Mouse (Mus musculus) embryonic facial prominence, embryonic 12.5 days (tissue): ENCODE data around the gene Oog4. TPM values are rescaled to one million over a fixed set of nuclear protein-coding genes. Genes with fewer than 3 reads are reported as not detected.
"Not testable (repeated sequence)": the region's sequence is repeated elsewhere in the genome, so short reads cannot be mapped to it uniquely, and the experiment has no call there.

Source experiments
- ATAC-seq: fragments of 200-750 bp; cut with Nextera tagmentation; 2 replicates; pipeline ENCODE4 v1.8.0; 2017; ENCODE audit not compliant: insufficient number of reproducible peaks, insufficient read depth, low FRiP score, low TSS enrichment
- H3K27ac ChIP-seq: fragments of 300-500 bp; sonication (generic); 2 replicates; pipeline ENCODE4 v1.5.1; 2016; ENCODE audit warnings: mild to moderate bottlenecking
- H3K27me3 ChIP-seq: fragments of 300-500 bp; sonication (generic); 2 replicates; pipeline ENCODE4 v1.6.1; 2016; ENCODE audit warnings: mild to moderate bottlenecking, moderate library complexity
- H3K36me3 ChIP-seq: fragments of 300-500 bp; sonication (generic); 2 replicates; pipeline ENCODE4 v1.6.1; 2016; ENCODE audit warnings: mild to moderate bottlenecking
- H3K4me1 ChIP-seq: fragments of 300-500 bp; sonication (generic); 2 replicates; pipeline ENCODE4 v1.6.1; 2016
- H3K4me2 ChIP-seq: fragments of 300-500 bp; sonication (generic); replicated peaks from 2 replicates; pipeline ENCODE4 v1.6.1; 2016; ENCODE audit warnings: mild to moderate bottlenecking, moderate library complexity
- H3K4me3 ChIP-seq: fragments of 300-500 bp; sonication (generic); 2 replicates; pipeline ENCODE4 v1.5.1; 2016; ENCODE audit warnings: mild to moderate bottlenecking
- H3K9ac ChIP-seq: fragments of 300-500 bp; sonication (generic); 2 replicates; pipeline ENCODE4 v1.6.1; 2016; ENCODE audit warnings: mild to moderate bottlenecking, moderate library complexity
- H3K9me3 ChIP-seq: fragments of 300-500 bp; sonication (generic); 2 replicates; pipeline ENCODE4 v1.6.1; 2016; ENCODE audit warnings: mild to moderate bottlenecking, moderate library complexity
- WGBS: fragments of 180-500 bp; shearing (Covaris S2); methylation state at CpG from one replicate; pipeline ENCODE4 v1.1.7; 2016; 5-methylcytosine and 5-hydroxymethylcytosine counted together
- polyA plus RNA-seq: library from polyadenylated mRNA; unstranded; fragments of >200 nt; fragmentation: Nextera tagmentation; extraction: Ambion mirVana; gene quantifications from 2 replicates; pipeline ENCODE4 v1.2.1, GENCODE M21; 2016

The Oog4 gene
- polyA plus RNA-seq = not detected in 2 replicates

DNA sequence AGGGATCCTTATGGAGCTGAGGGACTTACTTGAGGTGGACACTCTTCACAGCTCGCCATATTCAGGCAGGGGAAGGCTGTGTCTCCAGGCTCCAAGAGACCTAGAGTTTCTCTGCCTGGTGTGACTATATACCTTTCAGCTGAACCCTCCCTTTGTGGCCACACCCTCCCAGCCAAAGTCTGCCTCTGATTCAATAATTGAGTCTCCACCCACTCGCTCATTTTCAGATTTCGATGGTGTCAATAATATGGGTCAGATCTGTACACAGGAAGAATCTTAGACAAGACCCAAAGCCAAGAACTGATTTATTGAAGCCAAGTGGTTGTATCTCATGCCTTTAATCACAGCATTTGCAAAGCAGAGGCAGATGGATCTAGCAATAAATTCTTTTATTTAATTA, at the start of gene Oog4:
Gene Oog4 (minus strand): TSS at position 101 of the 400 bp plus-strand sequence.
- WGBS = 69% methylated on average over 3 of the region's 3 CpGs

GRCm38 (mm10) chr4:143426770-143427169, 23.4 kb downstream of the Oog4 start:
- not testable (repeated sequence) for H3K9ac ChIP-seq, H3K4me1 ChIP-seq, H3K36me3 ChIP-seq, H3K27ac ChIP-seq, H3K4me2 ChIP-seq, H3K9me3 ChIP-seq, H3K4me3 ChIP-seq, H3K27me3 ChIP-seq
- WGBS = 57% methylated on average over 5 of the region's 5 CpGs
- 0 out of 2 replicates have a peak, but pooled peaks have one; percentile 24 for ATAC-seq

More for the DNA sequence above, at the start of gene Oog4:
- Histone ChIP-seq H3K4me3 (no peak within 1 kb of the TSS), H3K4me2 (no peak within 1 kb of the TSS), H3K9ac (no peak within 1 kb of the TSS), H3K27ac (no peak within 1 kb of the TSS), H3K4me1 (no peaks in the 10 kb centered on the region), H3K36me3 (no peaks in the 10 kb centered on the region), H3K9me3 (no peaks in the 10 kb centered on the region), H3K27me3 (no peaks in the 10 kb centered on the region)
- no peak for ATAC-seq

GRCm38 (mm10) chr4:143414121-143414520, 36.0 kb downstream of the Oog4 start:
- Histone ChIP-seq H3K36me3 (peaks cover 48% of the 10 kb centered on the region), H3K27ac (no peak overlapping the region), H3K4me1 (no peaks in the 10 kb centered on the region), H3K9me3 (peaks cover 5% of the 10 kb centered on the region; the same call in 1 of the 2 replicates), H3K27me3 (no peaks in the 10 kb centered on the region), H3K4me2 (no peak overlapping the region), H3K4me3 (no peak overlapping the region), H3K9ac (no peak overlapping the region)
- WGBS = 94% methylated on average over 3 of the region's 3 CpGs
- ATAC-seq = no peak

GRCm38 (mm10) chr4:143413621-143414020, 36.5 kb downstream of the Oog4 start:
- H3K4me1 ChIP-seq = no peaks in the 10 kb centered on the region
- no peak overlapping the region for H3K4me3 ChIP-seq
- H3K4me2 ChIP-seq = no peak overlapping the region
- H3K27me3 ChIP-seq = no peaks in the 10 kb centered on the region
- 90% methylated on average over 1 of the region's 1 CpGs for WGBS
- H3K9ac ChIP-seq = no peak overlapping the region
- ATAC-seq = no peak
- H3K36me3 ChIP-seq = peaks cover 43% of the 10 kb centered on the region
- H3K27ac ChIP-seq = no peak overlapping the region
- H3K9me3 ChIP-seq = peaks cover 5% of the 10 kb centered on the region; the same call in 1 of the 2 replicates

- Histone ChIP-seq H3K9me3 (peaks cover 5% of the 10 kb centered on the region; the same call in 1 of the 2 replicates), H3K4me1 (no peaks in the 10 kb centered on the region), H3K9ac (no peak within 1 kb of the TSS), H3K27me3 (no peaks in the 10 kb centered on the region), H3K4me2 (peak within 1 kb of the TSS; percentile 48), H3K36me3 (peaks cover 31% of the 10 kb centered on the region), H3K4me3 (peak within 1 kb of the TSS; percentile 49), H3K27ac (peak within 1 kb of the TSS; percentile 78)
- WGBS = under 1% methylated on average over 50 of the region's 50 CpGs
- ATAC-seq = peak; percentile 85
These were observed 37.7 kb downstream of the Oog4 start, which contains the start of gene Pramef8 for GRCm38 (mm10) chr4:143412219-143413092. TSS of gene Pramef8 (plus strand) at chr4:143412426.

GRCm38 (mm10) chr4:143411566-143412218, 38.4 kb downstream of the Oog4 start:
- no peak overlapping the region for H3K27ac ChIP-seq
- H3K36me3 ChIP-seq = peaks cover 23% of the 10 kb centered on the region
- ATAC-seq = no peak
- H3K9me3 ChIP-seq = peaks cover 5% of the 10 kb centered on the region; the same call in 1 of the 2 replicates
- no peaks in the 10 kb centered on the region for H3K27me3 ChIP-seq
- WGBS = 76% methylated on average over 5 of the region's 5 CpGs
- H3K4me1 ChIP-seq = no peaks in the 10 kb centered on the region
- peak overlapping the region; percentile 43 for H3K4me2 ChIP-seq
- no peak overlapping the region for H3K9ac ChIP-seq
- H3K4me3 ChIP-seq = peak overlapping the region; percentile 49

DNA sequence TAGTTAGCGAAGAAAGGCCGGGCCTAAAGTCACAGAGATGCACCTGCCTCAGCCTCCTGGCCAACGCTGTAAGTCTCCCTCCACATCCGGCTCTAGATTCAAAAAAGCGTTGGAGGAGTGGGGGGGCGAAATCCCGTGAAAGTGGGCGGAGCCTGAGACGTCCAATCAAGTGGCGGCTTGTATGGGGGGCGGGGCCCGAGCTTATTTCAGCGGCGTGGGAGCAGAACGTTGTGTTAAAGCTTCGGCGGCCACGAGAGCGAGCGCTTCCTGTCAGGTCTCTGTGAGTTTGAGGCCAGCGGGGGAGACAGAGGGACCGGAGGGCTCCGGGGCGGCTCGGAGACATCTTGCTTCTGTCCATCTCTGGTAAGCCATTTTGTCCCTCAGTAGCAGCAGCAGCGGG, 55.9 kb downstream of the Oog4 start, which contains the start of gene Pramel1:
Gene Pramel1 (plus strand): TSS at position 248 of the 400 bp plus-strand sequence.
- WGBS = 80% methylated on average over 26 of the region's 26 CpGs
- H3K36me3 ChIP-seq = no peaks in the 10 kb centered on the region

GRCm38 (mm10) chr4:143388955-143389702, 61.0 kb downstream of the Oog4 start:
- peak overlapping the region; percentile 34 for H3K4me3 ChIP-seq
- WGBS = 8% methylated on average over 32 of the region's 43 CpGs
- no peaks in the 10 kb centered on the region for H3K27me3 ChIP-seq
- 0 out of 2 replicates have a peak, but pooled peaks have one; percentile 65 for ATAC-seq
- H3K9ac ChIP-seq = 0 out of 2 replicates have a peak overlapping the region, but pooled peaks have one; percentile 30
- no peaks in the 10 kb centered on the region for H3K4me1 ChIP-seq
- H3K4me2 ChIP-seq = peak overlapping the region; percentile 48
- 0 out of 2 replicates have a peak, but pooled peaks cover 4% of the 10 kb centered on the region for H3K9me3 ChIP-seq
- H3K36me3 ChIP-seq = no peaks in the 10 kb centered on the region
- H3K27ac ChIP-seq = no peak overlapping the region

More for the DNA sequence above, 55.9 kb downstream of the Oog4 start, which contains the start of gene Pramel1:
- ATAC-seq = no peak
- H3K9ac ChIP-seq = no peak within 1 kb of the TSS
- no peak within 1 kb of the TSS for H3K4me3 ChIP-seq
- no peaks in the 10 kb centered on the region for H3K27me3 ChIP-seq
- H3K4me2 ChIP-seq = no peak within 1 kb of the TSS
- H3K4me1 ChIP-seq = no peaks in the 10 kb centered on the region
- H3K9me3 ChIP-seq = 0 out of 2 replicates have a peak, but pooled peaks cover 4% of the 10 kb centered on the region
- H3K27ac ChIP-seq = no peak within 1 kb of the TSS

Other genes with a start within 250 kb of the Oog4 start
- 15.9 and 16.6 TPM in 2 replicates for gene Prdm2, start 237.3 kb downstream of the Oog4 start, polyA plus RNA-seq
- gene Pdpn, start 150.8 kb downstream of the Oog4 start, polyA plus RNA-seq = 37.1 and 39.0 TPM in 2 replicates
- gene Lrrc38, start 100.6 kb downstream of the Oog4 start, polyA plus RNA-seq = 0.40 and 0.43 TPM in 2 replicates
- gene Pramel1, start 55.9 kb downstream of the Oog4 start, polyA plus RNA-seq = not detected in 2 replicates
- gene Pramef8, start 37.9 kb downstream of the Oog4 start, polyA plus RNA-seq = 25.4 and 25.5 TPM in 2 replicates
- not detected in 2 replicates for gene Gm13043, start 61.0 kb upstream of the Oog4 start, polyA plus RNA-seq
- gene Gm13040, start 85.6 kb upstream of the Oog4 start, polyA plus RNA-seq = not detected in 2 replicates
- gene BC080695, start 101.4 kb upstream of the Oog4 start, polyA plus RNA-seq = not detected in 2 replicates
- gene Gm13057, start 101.4 kb upstream of the Oog4 start, polyA plus RNA-seq = not detected in 2 replicates
- not detected in 2 replicates for gene Gm13083, start 164.7 kb upstream of the Oog4 start, polyA plus RNA-seq
- not detected in 2 replicates for gene Gm13088, start 206.9 kb upstream of the Oog4 start, polyA plus RNA-seq